Mouse (Mus musculus) embryonic facial prominence, embryonic 10.5 days (tissue): Measurements from ENCODE around the gene Crcp. TPM values are rescaled to one million over a fixed set of nuclear protein-coding genes. Genes with fewer than 3 reads are reported as not detected.
A peak's percentile ranks its signal among the peaks of the same experiment; 100 is the strongest.

Experiments
- DNase-seq: peaks from one replicate; pipeline ENCODE4 v3.0.0-alpha.2; 2017; ENCODE audit warnings: low spot score
- H3K27ac ChIP-seq: fragments of 300-500 bp; sonication (generic); replicated peaks from 2 replicates; pipeline ENCODE4 v1.5.1; 2016; ENCODE audit warnings: mild to moderate bottlenecking
- H3K27me3 ChIP-seq: fragments of 300-500 bp; sonication (generic); replicated peaks from 2 replicates; pipeline ENCODE4 v1.6.1; 2016; ENCODE audit warnings: low read depth, mild to moderate bottlenecking; ENCODE audit not compliant: poor library complexity, severe bottlenecking
- H3K36me3 ChIP-seq: fragments of 300-500 bp; sonication (generic); replicated peaks from 2 replicates; pipeline ENCODE4 v1.6.1; 2016; ENCODE audit warnings: mild to moderate bottlenecking, moderate library complexity
- H3K4me1 ChIP-seq: fragments of 300-500 bp; sonication (generic); 2 replicates; pipeline ENCODE4 v1.6.1; 2016
- H3K4me3 ChIP-seq: fragments of 300-500 bp; sonication (generic); 2 replicates; pipeline ENCODE4 v1.5.1; 2016; ENCODE audit warnings: mild to moderate bottlenecking, moderate library complexity
- H3K9me3 ChIP-seq: fragments of 300-500 bp; sonication (generic); 2 replicates; pipeline ENCODE4 v1.6.1; 2016; ENCODE audit warnings: mild to moderate bottlenecking
- WGBS: fragments of 180-500 bp; shearing (Covaris S2); methylation state at CpG from one replicate; pipeline ENCODE4 v1.1.7; 2016; 5-methylcytosine and 5-hydroxymethylcytosine counted together
- polyA plus RNA-seq: library from polyadenylated mRNA; unstranded; fragments of >200 nt; fragmentation: Nextera tagmentation; extraction: Ambion mirVana; gene quantifications from 2 replicates; pipeline ENCODE4 v1.2.1, GENCODE M21; 2016

The Crcp gene
- polyA plus RNA-seq, 1 experiment from 2014 or later, result 53.3 TPM

DNA sequence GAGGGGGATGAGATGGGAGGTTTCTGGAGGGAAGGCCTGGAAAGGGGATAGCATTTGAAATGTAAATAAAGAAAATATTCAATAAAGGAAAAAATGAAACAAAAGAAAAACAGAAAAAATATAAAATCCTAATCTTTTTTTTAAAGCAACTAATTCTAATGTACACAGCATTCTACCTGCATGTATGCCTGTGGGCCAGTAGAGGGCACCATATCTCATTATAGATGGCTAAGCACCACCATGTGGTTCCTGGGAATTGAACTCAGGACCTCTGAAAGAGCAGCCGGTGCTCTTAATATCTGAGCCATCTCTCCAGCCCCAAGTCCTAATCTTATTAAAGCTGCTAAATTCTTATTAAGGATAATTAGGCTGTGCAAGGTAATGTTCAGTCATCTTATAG, 21.7 kb upstream of the Crcp start:
- Histone ChIP-seq H3K9me3 (peaks cover 25% of the 10 kb centered on the region), H3K36me3 (peaks cover 21% of the 10 kb centered on the region), H3K27me3 (no peaks in the 10 kb centered on the region), H3K4me1 (peaks cover 12% of the 10 kb centered on the region), H3K4me3 (no peak overlapping the region), H3K27ac (no peak overlapping the region)
- 94% methylated on average over 1 of the region's 1 CpGs for WGBS
- no peak for DNase-seq

DNA sequence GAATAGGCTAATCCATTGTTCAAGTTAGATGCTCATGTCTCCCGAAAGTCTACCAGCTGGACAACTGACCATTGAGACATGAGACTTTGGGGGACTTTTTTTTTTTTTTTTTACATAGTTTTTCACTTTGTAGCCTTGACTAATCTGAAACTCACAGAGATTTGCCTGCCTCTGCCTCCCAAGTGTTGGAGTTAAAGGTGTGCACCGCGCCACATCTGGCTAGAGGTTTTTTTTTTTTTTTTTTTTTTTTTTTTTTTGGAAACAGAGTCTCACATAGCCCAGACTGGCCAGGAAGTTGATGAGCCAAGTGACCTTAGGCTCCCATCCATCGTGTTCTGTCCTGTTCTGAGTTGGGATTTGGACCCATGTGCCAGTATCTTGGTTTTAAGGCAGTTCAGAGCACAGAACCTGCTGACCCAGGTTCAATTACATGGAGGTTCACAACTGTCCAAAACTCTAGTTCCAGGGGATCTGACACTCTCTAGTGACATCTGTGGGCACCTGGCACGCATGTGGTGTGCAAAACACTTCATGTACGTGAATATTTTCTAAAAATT, 21.0 kb upstream of the Crcp start:
- H3K4me1 ChIP-seq, result peaks cover 4% of the 10 kb centered on the region
- 86% methylated on average over 6 of the region's 6 CpGs for WGBS
- DNase-seq, result no peak
- no peak overlapping the region for H3K4me3 ChIP-seq
- no peak overlapping the region for H3K27ac ChIP-seq
- no peaks in the 10 kb centered on the region for H3K27me3 ChIP-seq
- H3K36me3 ChIP-seq, result peaks cover 29% of the 10 kb centered on the region
- H3K9me3 ChIP-seq, result peaks cover 25% of the 10 kb centered on the region

DNA sequence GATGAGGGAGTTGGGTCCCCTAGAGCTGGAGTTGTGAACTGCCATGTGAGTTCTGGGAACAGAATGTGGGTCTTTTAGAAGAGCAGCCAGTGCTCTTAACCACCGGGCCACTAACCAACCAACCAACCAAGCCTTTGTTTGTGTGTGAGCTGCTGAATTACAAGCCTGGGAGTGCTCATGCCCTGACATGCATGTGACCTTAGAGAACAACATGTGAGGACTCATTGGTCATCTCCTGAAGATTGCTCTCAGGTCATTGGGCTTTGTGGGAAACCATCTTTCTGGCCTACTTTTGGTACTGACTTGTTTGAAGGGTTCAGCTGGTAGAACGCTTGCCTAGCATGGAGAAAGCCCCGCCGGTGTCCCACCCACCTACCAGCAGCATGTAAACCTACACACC, 19.3 kb upstream of the Crcp start:
- no peaks in the 10 kb centered on the region for H3K4me1 ChIP-seq
- H3K27me3 ChIP-seq, result no peaks in the 10 kb centered on the region
- no peak overlapping the region for H3K4me3 ChIP-seq
- WGBS, result 92% methylated on average over 4 of the region's 4 CpGs
- peaks cover 18% of the 10 kb centered on the region for H3K9me3 ChIP-seq
- H3K27ac ChIP-seq, result no peak overlapping the region
- peaks cover 39% of the 10 kb centered on the region for H3K36me3 ChIP-seq
- DNase-seq, result no peak

DNA sequence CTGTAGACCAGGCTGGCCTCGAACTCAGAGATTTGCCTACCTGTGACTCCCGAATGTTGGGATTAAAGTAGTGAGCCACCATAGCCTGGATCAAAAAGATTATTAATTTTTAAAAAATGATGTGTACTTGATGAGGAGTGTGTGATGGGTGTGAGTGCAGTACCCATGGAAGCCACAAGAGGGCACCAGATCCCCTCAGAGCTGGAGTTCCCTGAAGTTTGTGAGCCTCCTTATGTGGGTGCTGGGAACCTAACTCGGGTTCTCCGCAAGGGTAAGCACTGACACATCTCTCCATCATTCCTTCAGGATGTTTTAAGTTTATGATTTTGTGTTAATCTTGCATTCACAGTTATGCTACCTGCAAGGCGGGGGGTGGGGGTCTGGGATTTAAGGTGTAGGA, 18.1 kb upstream of the Crcp start:
- DNase-seq, result no peak
- no peaks in the 10 kb centered on the region for H3K27me3 ChIP-seq
- peaks cover 51% of the 10 kb centered on the region for H3K36me3 ChIP-seq
- H3K27ac ChIP-seq, result no peak overlapping the region
- H3K4me1 ChIP-seq, result no peaks in the 10 kb centered on the region
- H3K9me3 ChIP-seq, result peaks cover 18% of the 10 kb centered on the region
- H3K4me3 ChIP-seq, result no peak overlapping the region
- WGBS, result 93% methylated on average over 5 of the region's 5 CpGs

DNA sequence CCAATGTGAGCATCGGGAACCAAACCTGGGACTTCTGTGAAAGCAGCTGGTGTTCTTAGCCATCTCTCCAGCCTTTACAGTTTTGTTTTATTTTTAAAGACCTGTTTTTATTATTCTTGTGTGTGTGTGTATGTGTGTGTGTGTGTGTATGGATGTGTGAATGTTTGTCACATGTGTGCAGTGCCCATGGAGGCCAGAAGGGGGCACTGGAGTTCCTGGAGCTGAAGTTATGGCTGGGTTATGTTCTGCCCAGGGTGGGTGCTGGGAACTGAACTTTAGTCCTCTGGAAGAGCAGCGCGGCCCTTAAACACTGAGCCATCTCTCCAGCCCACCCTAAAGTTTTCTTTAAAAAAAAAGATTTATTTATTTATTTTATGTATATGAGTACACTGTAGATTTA, 14.0 kb upstream of the Crcp start:
- H3K27ac ChIP-seq, result no peak overlapping the region
- no peak for DNase-seq
- H3K27me3 ChIP-seq, result no peaks in the 10 kb centered on the region
- no peak overlapping the region for H3K4me3 ChIP-seq
- H3K4me1 ChIP-seq, result 0 out of 2 replicates have a peak, but pooled peaks cover 4% of the 10 kb centered on the region
- H3K36me3 ChIP-seq, result peaks cover 71% of the 10 kb centered on the region
- 95% methylated on average over 3 of the region's 3 CpGs for WGBS
- peaks cover 18% of the 10 kb centered on the region for H3K9me3 ChIP-seq

DNA sequence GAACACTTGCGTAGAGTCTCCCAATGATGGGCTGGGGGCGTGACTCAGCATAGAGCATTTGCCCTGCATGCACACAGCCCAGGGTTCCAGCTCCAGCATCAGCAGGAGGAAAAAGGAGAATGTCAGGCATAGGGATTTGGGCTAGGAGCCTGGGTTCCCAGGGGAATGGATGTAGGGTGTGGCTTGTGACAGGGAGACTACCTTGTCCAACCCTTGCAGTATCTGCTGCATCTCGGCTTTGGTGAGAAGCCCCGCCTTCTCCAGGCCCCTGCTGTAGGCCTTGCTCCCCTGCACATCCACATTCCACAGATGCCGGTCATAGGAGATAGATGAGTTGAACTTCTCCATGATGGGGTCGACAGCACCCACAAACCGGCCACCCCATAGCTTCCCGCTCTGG, 9.6 kb upstream of the Crcp start:
- peaks cover 35% of the 10 kb centered on the region for H3K36me3 ChIP-seq
- H3K27ac ChIP-seq, result no peak overlapping the region
- H3K4me1 ChIP-seq, result peaks cover 31% of the 10 kb centered on the region
- 0 out of 2 replicates have a peak, but pooled peaks cover 4% of the 10 kb centered on the region for H3K9me3 ChIP-seq
- no peak for DNase-seq
- no peaks in the 10 kb centered on the region for H3K27me3 ChIP-seq
- 72% methylated on average over 8 of the region's 8 CpGs for WGBS
- no peak overlapping the region for H3K4me3 ChIP-seq

DNA sequence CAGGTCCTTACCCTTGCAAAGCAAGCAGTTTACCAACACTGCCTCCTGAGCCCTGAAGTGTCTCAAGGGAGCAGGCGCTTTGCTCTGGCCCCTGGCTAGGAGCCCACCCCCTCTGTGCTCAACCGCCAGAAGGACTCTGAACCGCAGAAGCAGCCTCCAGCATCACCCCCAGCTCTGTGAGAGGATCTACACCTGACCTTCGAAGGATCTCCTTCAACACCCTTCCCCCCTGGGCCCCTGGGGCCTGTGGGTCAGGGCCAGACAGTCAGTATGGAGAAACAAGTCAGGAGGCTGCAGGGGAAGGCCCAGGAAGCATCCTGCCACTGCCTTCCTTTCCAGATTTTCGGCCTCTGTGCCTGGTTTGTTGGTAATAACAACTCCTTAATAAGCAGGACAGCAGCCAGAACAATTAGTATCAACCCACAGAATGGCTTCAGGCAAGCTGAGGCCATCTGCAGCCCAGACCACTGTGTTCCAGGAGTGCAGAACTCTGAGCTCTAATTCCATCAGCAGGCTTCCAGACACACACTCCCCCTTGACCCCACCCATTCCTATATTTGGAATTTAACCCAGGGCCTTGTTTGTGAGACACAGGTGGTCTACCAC, 7.6 kb upstream of the Crcp start:
- Histone ChIP-seq H3K27me3 (no peaks in the 10 kb centered on the region), H3K4me1 (peaks cover 33% of the 10 kb centered on the region), H3K27ac (no peak overlapping the region), H3K36me3 (peaks cover 15% of the 10 kb centered on the region), H3K4me3 (no peak overlapping the region), H3K9me3 (no peaks in the 10 kb centered on the region)
- WGBS, result 46% methylated on average over 5 of the region's 5 CpGs
- no peak for DNase-seq

DNA sequence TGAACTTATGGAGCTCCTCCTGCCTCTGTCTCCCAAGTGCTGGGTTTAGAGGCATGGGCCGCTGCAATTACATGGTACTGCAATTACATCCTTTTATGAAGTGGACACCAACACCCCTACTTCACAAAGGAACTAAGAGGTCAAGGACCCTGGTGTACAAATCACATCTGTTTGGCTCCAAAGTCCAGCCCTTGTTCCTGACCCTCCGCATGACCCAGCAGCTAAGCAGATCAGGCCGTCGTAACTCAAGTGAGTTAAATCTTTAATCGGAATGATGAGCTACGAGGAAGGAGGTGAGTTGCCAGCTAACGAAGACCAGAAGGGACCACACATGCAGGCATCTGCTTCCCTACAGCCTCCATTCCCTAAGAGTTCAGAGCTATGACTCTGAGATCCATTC, 6.7 kb upstream of the Crcp start:
- no peak overlapping the region for H3K4me3 ChIP-seq
- peaks cover 12% of the 10 kb centered on the region; the same call in 1 of the 2 replicates for H3K36me3 ChIP-seq
- peaks cover 33% of the 10 kb centered on the region for H3K4me1 ChIP-seq
- H3K27ac ChIP-seq, result no peak overlapping the region
- WGBS, result 60% methylated on average over 7 of the region's 7 CpGs
- H3K27me3 ChIP-seq, result no peaks in the 10 kb centered on the region
- no peak for DNase-seq
- no peaks in the 10 kb centered on the region for H3K9me3 ChIP-seq

DNA sequence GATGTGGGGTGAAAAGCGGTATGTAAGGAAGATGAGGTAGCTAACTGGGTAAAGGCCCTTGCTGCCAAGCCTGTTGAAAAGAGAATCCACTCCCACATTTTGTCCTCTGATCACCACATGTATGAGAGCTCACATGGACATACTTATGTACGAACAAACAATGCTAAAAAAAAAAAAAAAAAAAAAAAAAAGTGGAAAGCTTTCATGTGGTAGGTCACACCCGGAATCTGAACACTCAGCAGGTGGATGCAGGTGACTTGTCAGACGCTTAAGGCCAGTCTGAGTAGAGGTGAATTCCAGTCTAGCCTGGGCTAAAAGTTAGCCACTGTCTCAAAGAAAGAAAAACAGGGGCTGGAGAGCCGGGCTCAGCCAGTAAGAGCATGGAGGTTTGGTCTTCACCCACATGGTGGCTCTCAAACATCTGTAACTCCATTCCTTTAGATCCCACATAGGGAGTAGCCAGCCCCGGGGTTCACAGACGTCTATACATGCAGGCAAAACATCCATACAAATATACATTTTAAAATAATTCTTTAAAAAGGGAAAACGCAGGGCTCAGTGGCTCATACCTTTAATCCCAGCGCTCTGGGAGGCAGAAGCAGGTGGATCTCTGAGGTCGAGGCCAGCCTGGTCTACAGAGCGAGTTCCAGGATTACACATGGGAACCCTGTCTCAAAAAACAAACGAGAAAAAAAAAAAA, 5.9 kb upstream of the Crcp start:
- Histone ChIP-seq H3K4me3 (peak overlapping the region; percentile 64), H3K27me3 (no peaks in the 10 kb centered on the region), H3K4me1 (peaks cover 33% of the 10 kb centered on the region), H3K27ac (no peak overlapping the region), H3K36me3 (peaks cover 4% of the 10 kb centered on the region; the same call in 1 of the 2 replicates), H3K9me3 (no peaks in the 10 kb centered on the region)
- no peak for DNase-seq
- 41% methylated on average over 12 of the region's 12 CpGs for WGBS

DNA sequence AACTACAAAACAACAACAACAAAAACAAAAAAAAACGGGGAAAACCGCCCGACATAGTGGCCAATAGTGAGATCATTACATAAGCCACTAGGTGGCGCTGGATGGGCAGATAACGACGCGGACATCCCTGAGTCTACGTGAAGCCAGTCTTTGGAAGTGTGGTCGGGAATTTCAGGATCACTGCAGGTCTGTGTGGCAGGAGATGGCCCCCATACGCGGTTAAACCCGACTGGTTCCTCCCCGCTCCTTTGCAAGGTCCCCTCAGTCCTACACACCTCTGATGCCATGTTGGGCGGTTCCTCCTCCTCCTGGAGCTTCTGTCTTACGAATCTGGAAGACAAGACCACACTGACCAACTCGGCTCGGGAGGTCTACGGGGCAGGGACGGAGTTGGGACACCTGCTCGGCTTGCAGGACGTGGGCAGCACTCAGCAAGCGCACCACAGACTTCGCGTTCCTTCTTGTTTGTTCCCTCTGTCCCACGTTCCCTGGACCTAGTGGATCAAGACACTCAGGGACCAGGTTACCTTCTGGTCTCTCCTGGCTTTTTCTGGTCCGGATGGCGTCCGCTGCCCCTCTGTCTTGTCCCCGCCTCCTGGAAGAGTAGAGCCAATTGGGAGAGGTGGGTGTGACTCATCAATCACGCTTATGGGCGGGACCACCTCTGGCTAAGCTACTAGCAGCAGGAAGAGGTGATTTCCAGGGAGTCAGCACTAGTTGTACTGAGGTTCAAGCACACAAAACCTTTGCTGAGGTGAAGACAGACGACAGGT, 5.1 kb upstream of the Crcp start:
- Histone ChIP-seq H3K9me3 (no peaks in the 10 kb centered on the region), H3K27me3 (no peaks in the 10 kb centered on the region), H3K4me3 (peak overlapping the region; percentile 64), H3K36me3 (no peaks in the 10 kb centered on the region), H3K27ac (peak overlapping the region; percentile 80), H3K4me1 (peaks cover 33% of the 10 kb centered on the region)
- WGBS, result under 1% methylated on average over 32 of the region's 32 CpGs
- DNase-seq, result peak; percentile 88

DNA sequence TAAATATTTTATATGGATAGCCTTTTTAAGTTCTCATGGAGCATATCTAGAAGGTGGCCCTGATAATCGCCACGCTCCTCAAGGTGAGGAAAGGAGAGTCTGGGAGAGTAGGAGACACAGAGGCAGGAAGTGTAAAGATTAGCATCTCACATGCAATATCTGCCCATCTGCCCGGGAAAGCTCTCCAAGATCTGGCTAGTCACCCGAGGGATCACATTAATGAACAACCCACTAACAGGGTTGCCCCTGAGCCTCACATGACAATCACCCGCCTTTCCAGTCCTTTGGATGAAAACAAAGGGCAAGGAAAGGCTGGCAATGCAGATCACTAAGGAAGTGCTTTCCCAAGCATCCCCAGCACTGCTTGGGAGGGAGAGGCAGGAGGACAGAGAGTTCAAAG, 2.0 kb upstream of the Crcp start:
- H3K4me1 ChIP-seq, result peaks cover 22% of the 10 kb centered on the region
- no peak overlapping the region for H3K27ac ChIP-seq
- H3K27me3 ChIP-seq, result no peaks in the 10 kb centered on the region
- H3K36me3 ChIP-seq, result peaks cover 4% of the 10 kb centered on the region; the same call in 1 of the 2 replicates
- no peak overlapping the region for H3K4me3 ChIP-seq
- no peaks in the 10 kb centered on the region for H3K9me3 ChIP-seq
- no peak for DNase-seq
- 76% methylated on average over 5 of the region's 5 CpGs for WGBS

DNA sequence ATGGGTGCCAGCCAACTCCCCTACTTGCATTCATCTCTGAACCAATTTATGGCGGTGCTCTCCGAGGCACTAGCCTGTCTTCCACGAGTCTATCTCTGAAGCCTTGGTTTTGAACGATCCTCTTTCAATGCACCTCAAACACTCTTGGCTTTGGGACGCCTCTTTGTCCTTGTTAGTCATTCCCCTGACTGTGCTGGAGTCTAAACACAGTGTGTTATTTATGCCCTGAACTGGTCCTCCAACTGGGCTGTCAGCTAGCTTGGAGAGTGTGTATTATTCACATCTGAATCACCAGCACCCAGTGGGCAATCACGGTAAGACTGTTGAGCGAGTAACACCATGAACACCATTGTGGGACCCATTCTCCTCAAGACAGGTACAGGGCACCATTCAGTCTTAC, 1.4 kb upstream of the Crcp start:
- Histone ChIP-seq H3K4me3 (no peak overlapping the region), H3K4me1 (peaks cover 20% of the 10 kb centered on the region), H3K36me3 (peaks cover 7% of the 10 kb centered on the region; the same call in 1 of the 2 replicates), H3K27ac (no peak overlapping the region), H3K9me3 (no peaks in the 10 kb centered on the region), H3K27me3 (no peaks in the 10 kb centered on the region)
- WGBS, result 83% methylated on average over 7 of the region's 7 CpGs
- no peak for DNase-seq
